Mouse (Mus musculus) midbrain, embryonic 16.5 days (tissue): ENCODE data around the gene Creb3. TPM values are rescaled to one million over a fixed set of nuclear protein-coding genes. Genes with fewer than 3 reads are reported as not detected.

ENCODE experiments used
- ATAC-seq: fragments of 200-750 bp; cut with Nextera tagmentation; 2 replicates; pipeline ENCODE4 v1.8.0; 2017; ENCODE audit warnings: moderate TSS enrichment
- H3K27ac ChIP-seq: fragments of 300-500 bp; sonication (generic); 2 replicates; pipeline ENCODE4 v1.5.1; 2014; ENCODE audit warnings: mild to moderate bottlenecking, low read length, mixed read lengths
- H3K27me3 ChIP-seq: fragments of 300-500 bp; sonication (generic); 2 replicates; pipeline ENCODE4 v1.6.1; 2014; ENCODE audit warnings: low read depth, low read length, mixed read lengths; ENCODE audit not compliant: control insufficient read depth, insufficient read depth
- H3K36me3 ChIP-seq: fragments of 300-500 bp; sonication (generic); 2 replicates; pipeline ENCODE4 v1.6.1; 2014; ENCODE audit warnings: mild to moderate bottlenecking, low read length, moderate library complexity, mixed read lengths; ENCODE audit not compliant: control insufficient read depth, insufficient read depth
- H3K4me1 ChIP-seq: fragments of 300-500 bp; sonication (generic); 2 replicates; pipeline ENCODE4 v1.6.1; 2014; ENCODE audit warnings: mild to moderate bottlenecking, low read length, mixed read lengths; ENCODE audit not compliant: control insufficient read depth, insufficient read depth
- H3K4me2 ChIP-seq: fragments of 300-500 bp; sonication (generic); 2 replicates; pipeline ENCODE4 v1.6.1; 2014; ENCODE audit warnings: mild to moderate bottlenecking, low read length, mixed read lengths
- H3K4me3 ChIP-seq: fragments of 300-500 bp; sonication (generic); 2 replicates; pipeline ENCODE4 v1.5.1; 2014; ENCODE audit warnings: low read depth, mild to moderate bottlenecking, low read length, moderate library complexity, mixed read lengths
- H3K9ac ChIP-seq: fragments of 300-500 bp; sonication (generic); 2 replicates; pipeline ENCODE4 v1.6.1; 2014; ENCODE audit warnings: low read depth, low read length, mixed read lengths
- H3K9me3 ChIP-seq: fragments of 300-500 bp; sonication (generic); replicated peaks from 2 replicates; pipeline ENCODE4 v1.6.1; 2014; ENCODE audit warnings: mild to moderate bottlenecking, low read length, mixed read lengths; ENCODE audit not compliant: control insufficient read depth, poor library complexity, severe bottlenecking
- WGBS: fragments of 180-500 bp; shearing (Covaris S2); extraction: QIAGEN DNeasy Blood & Tissue Kit; methylation state at CpG from one replicate; pipeline ENCODE4 v1.1.7; 2014; 5-methylcytosine and 5-hydroxymethylcytosine counted together
- polyA plus RNA-seq: library from polyadenylated mRNA; unstranded; fragments of >200 nt; fragmentation: Nextera tagmentation; extraction: Ambion mirVana; gene quantifications from 2 replicates; pipeline ENCODE4 v1.2.1, GENCODE M21; 2015

Gene Creb3
- polyA plus RNA-seq, 1 experiment from 2014 or later: 83.4 TPM

DNA sequence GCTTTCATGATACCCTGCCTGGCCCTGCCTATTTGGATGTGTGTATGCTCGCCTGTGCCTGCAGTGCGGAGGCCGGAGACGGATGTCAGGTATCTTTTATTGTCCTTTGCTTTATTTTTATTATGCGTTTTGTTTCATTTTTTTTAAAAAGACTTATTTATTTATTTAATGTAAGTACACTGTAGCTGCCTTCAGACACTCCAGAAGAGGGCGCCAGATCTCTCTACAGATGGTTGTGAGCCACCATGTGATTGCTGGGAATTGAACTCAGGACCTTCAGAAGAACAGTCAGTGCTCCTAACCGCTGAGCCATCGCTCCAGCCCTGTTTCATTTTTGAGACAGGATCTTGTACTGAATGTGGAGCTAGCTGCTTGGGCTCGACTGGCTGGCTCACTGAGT lies 33.6 kb upstream of the Creb3 start:
- H3K4me2 ChIP-seq: no peak overlapping the region
- H3K27me3 ChIP-seq: peaks cover 7% of the 10 kb centered on the region
- H3K4me1 ChIP-seq: peaks cover 11% of the 10 kb centered on the region
- no peaks in the 10 kb centered on the region for H3K9me3 ChIP-seq
- no peak overlapping the region for H3K27ac ChIP-seq
- no peak for ATAC-seq
- WGBS: 77% methylated on average over 9 of the region's 9 CpGs
- no peak overlapping the region for H3K9ac ChIP-seq
- H3K4me3 ChIP-seq: no peak overlapping the region
- H3K36me3 ChIP-seq: peaks cover 19% of the 10 kb centered on the region

DNA sequence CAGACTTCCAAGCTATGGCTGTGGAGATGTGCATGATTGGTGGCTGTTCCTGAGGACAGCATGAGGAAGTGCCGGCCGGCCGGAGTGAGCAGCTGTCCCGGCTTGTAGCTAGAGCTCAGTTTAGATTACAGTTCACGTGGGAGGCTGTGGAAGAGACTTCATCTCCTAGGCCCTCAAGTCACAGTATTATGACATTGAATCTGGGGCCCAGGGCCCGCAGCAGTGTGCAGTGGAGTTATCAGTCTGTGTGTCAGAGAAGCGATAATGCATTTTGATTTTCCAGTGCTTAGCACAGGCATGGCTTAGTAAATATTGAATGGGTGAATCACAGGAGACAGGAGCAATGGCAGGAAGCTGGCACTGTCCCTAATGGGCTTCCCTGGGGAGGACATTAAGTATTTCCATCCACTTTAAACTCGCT lies 32.0 kb upstream of the Creb3 start:
- 62% methylated on average over 8 of the region's 8 CpGs for WGBS
- no peak overlapping the region for H3K27ac ChIP-seq
- no peak for ATAC-seq

DNA sequence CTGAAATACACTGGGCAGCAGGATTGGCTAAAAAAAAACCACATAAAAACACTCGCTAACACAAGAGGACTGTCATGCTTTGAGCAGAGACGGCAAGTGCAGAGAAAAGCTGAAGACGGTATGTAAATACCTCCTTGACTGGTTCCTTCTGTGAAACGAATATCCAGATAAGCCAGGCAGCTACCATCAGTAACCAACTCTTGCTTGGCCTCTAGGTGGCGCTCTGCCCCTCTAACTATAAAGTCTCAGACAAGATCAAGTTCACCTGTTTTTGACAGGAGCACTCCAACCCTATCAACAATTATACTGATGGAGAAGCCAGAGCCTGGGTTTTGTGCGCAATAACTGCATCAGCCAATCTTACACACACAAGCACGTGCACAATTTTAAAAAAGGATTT lies 31.6 kb upstream of the Creb3 start:
- no peak for ATAC-seq
- Histone ChIP-seq H3K27ac (no peak overlapping the region), H3K36me3 (peaks cover 35% of the 10 kb centered on the region), H3K9ac (no peak overlapping the region), H3K27me3 (peaks cover 2% of the 10 kb centered on the region; the same call in 1 of the 2 replicates), H3K4me3 (no peak overlapping the region), H3K4me2 (no peak overlapping the region), H3K9me3 (no peaks in the 10 kb centered on the region), H3K4me1 (no peaks in the 10 kb centered on the region)
- WGBS: 23% methylated on average over 7 of the region's 7 CpGs

More for the DNA sequence above, 32.0 kb upstream of the Creb3 start:
- H3K4me3 ChIP-seq: no peak overlapping the region
- peaks cover 2% of the 10 kb centered on the region; the same call in 1 of the 2 replicates for H3K27me3 ChIP-seq
- no peaks in the 10 kb centered on the region for H3K9me3 ChIP-seq
- H3K36me3 ChIP-seq: peaks cover 30% of the 10 kb centered on the region
- H3K4me2 ChIP-seq: no peak overlapping the region
- H3K9ac ChIP-seq: no peak overlapping the region
- H3K4me1 ChIP-seq: no peaks in the 10 kb centered on the region

DNA sequence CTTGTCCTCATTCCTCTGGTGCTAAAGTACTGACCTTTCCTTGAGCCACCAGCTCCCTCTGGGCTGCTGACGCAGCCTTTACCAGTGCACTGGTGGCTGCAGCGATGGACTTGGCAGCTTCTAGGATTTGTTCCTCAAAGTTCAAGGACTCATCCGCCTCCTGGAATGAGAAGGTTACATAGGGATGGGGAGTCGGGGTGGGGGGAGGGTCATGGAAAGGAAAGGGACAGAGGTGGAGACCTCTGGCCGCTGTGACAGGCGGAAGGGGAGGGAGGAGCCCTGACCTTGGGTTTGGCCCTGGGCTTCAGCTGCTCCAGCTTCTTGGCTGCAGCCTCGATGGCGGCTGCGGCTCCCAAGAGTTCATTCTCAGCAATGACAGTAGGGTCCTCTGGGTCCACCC lies 28.9 kb upstream of the Creb3 start:
- Histone ChIP-seq H3K4me2 (no peak overlapping the region), H3K27ac (no peak overlapping the region), H3K27me3 (no peaks in the 10 kb centered on the region), H3K9ac (no peak overlapping the region), H3K4me1 (no peaks in the 10 kb centered on the region), H3K36me3 (peaks cover 55% of the 10 kb centered on the region), H3K4me3 (no peak overlapping the region), H3K9me3 (no peaks in the 10 kb centered on the region)
- WGBS: 95% methylated on average over 9 of the region's 9 CpGs
- no peak for ATAC-seq

- Histone ChIP-seq H3K9ac (no peak overlapping the region), H3K27me3 (no peaks in the 10 kb centered on the region), H3K36me3 (peaks cover 73% of the 10 kb centered on the region), H3K27ac (no peak overlapping the region), H3K9me3 (no peaks in the 10 kb centered on the region), H3K4me1 (no peaks in the 10 kb centered on the region), H3K4me2 (no peak overlapping the region), H3K4me3 (no peak overlapping the region)
- ATAC-seq: no peak
- 97% methylated on average over 8 of the region's 8 CpGs for WGBS
Observed at GRCm38 (mm10) chr4:43535628-43536027, 26.5 kb upstream of the Creb3 start.

DNA sequence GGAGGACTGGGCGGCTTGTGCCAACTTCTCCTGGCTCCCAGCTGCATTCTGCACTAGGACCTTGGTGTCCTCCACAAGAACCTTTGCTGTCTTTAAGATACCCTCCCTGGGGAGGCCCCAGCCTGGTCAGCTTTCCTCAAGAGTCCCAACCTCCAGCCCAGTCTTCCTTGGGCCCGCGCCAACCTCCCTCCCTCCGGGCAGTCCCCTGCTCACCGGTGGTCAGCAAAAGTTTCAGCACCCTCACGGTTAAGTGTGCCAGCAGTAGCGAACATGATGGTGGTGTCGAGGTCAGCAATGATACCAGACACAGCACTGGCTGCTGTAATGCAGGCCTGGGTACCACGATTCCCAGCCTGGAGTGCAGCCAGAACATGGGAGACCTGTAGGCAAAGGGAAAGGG lies 26.1 kb upstream of the Creb3 start:
- H3K9me3 ChIP-seq: no peaks in the 10 kb centered on the region
- ATAC-seq: no peak
- peaks cover 73% of the 10 kb centered on the region for H3K36me3 ChIP-seq
- no peak overlapping the region for H3K9ac ChIP-seq
- no peak overlapping the region for H3K4me3 ChIP-seq
- no peaks in the 10 kb centered on the region for H3K4me1 ChIP-seq
- H3K4me2 ChIP-seq: no peak overlapping the region
- H3K27me3 ChIP-seq: no peaks in the 10 kb centered on the region
- 96% methylated on average over 9 of the region's 9 CpGs for WGBS
- no peak overlapping the region for H3K27ac ChIP-seq

DNA sequence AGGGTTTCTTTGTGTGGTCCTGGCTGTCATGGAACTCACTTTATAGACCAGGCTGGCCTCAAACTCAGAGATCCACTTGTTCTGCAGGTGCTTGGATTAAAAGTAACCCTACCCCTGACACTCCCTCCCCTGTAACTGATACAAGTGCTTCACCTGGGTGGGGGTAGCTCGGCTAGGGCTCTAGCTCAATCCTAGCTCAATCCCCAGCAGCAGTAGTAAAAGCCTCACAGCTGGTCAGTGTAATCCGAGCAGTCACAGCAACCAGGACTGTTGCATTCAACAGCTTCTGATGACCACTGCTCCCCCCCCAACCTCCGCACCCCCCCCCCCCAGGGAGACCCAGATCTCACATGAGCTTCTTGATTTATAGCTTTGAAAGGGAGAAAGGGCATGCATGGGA lies 20.1 kb upstream of the Creb3 start:
- ATAC-seq: no peak
- Histone ChIP-seq H3K4me2 (no peak overlapping the region), H3K4me1 (no peaks in the 10 kb centered on the region), H3K9me3 (no peaks in the 10 kb centered on the region), H3K36me3 (peaks cover 72% of the 10 kb centered on the region), H3K9ac (no peak overlapping the region), H3K27me3 (no peaks in the 10 kb centered on the region), H3K4me3 (no peak overlapping the region), H3K27ac (no peak overlapping the region)
- WGBS: 76% methylated on average over 3 of the region's 3 CpGs

GRCm38 (mm10) chr4:43546375-43547047 lies 15.6 kb upstream of the Creb3 start:
- no peak overlapping the region for H3K9ac ChIP-seq
- ATAC-seq: no peak
- H3K27ac ChIP-seq: no peak overlapping the region
- H3K4me2 ChIP-seq: no peak overlapping the region
- no peaks in the 10 kb centered on the region for H3K9me3 ChIP-seq
- 96% methylated on average over 12 of the region's 12 CpGs for WGBS
- H3K4me3 ChIP-seq: no peak overlapping the region
- H3K4me1 ChIP-seq: no peaks in the 10 kb centered on the region
- peaks cover 77% of the 10 kb centered on the region for H3K36me3 ChIP-seq
- H3K27me3 ChIP-seq: no peaks in the 10 kb centered on the region

GRCm38 (mm10) chr4:43547160-43547559 lies 15.0 kb upstream of the Creb3 start:
- Histone ChIP-seq H3K36me3 (peaks cover 79% of the 10 kb centered on the region), H3K4me3 (no peak overlapping the region), H3K27ac (no peak overlapping the region), H3K4me2 (no peak overlapping the region), H3K9ac (no peak overlapping the region), H3K4me1 (no peaks in the 10 kb centered on the region), H3K9me3 (no peaks in the 10 kb centered on the region), H3K27me3 (no peaks in the 10 kb centered on the region)
- WGBS: 93% methylated on average over 8 of the region's 8 CpGs
- ATAC-seq: no peak
